Mouse (Mus musculus): Measurements from ENCODE around the gene Tbc1d8.

DNA sequence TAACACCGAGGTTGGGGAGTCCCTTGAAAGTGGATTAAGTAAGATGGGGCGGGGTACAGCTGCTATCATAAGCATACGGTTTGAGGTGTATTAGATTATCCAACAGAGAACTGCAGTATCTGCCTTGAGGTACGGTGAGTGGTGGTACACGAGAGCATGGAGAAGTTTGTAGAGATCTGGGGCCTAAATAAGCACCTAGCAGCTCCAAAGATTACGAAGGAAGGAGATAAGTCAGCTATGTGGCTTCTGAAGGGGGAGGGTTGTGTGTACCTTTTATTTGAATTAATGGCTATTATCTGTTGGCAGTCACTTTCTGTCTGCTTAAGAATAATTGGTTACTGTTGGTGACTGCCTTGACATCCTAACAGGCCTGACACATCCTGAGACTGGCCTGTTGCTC lies 108.1 kb downstream of the Tbc1d8 start:
- TF ChIP-seq CTCF (IDR thresholded peaks at IDR 0.05; ENCODE audit: low read depth) (no peak), EP300 (IDR thresholded peaks at IDR 0.05; ENCODE audit: low read depth) (no peak)
